Mouse (Mus musculus) MEL (cell line): ENCODE measurements at regions not wholly inside any gene's neighbourhood (a gene's known extent, or its start where the extent isn't known, plus 50 kb on each side); places are given as distances from the start of the nearest gene placed in this dataset.

Experiments used
- DNase-seq: peaks from one replicate; pipeline ENCODE4 v3.0.0; 2011; ENCODE audit warnings: low read depth, low spot score
- H3K27ac ChIP-seq: 2 replicates; pipeline ENCODE4 v1.5.1; 2012; ENCODE audit warnings: low read depth, mild to moderate bottlenecking, control low read depth, low read length, moderate library complexity; ENCODE audit not compliant: control insufficient read depth
- H3K27me3 ChIP-seq, 2 experiments: fragments of 150-350 bp in 1 of 2; sonication (generic) in 1 of 2; 2 replicates each; pipeline ENCODE4 v1.6.1; 2012; ENCODE audit warnings: low read length in 2 of 2, mild to moderate bottlenecking in 2 of 2, improper control_type of control experiment in 1 of 2, moderate library complexity in 1 of 2; ENCODE audit not compliant: insufficient read depth in 2 of 2, control insufficient read depth in 1 of 2
- H3K36me3 ChIP-seq, 2 experiments: 2 replicates each; pipeline ENCODE4 v1.6.1; 2012 to 2014; ENCODE audit warnings: low read length in 2 of 2, improper control_type of control experiment in 1 of 2, inconsistent platforms in 1 of 2, mild to moderate bottlenecking in 1 of 2; ENCODE audit not compliant: insufficient read depth in 2 of 2, control insufficient read depth in 1 of 2
- H3K4me1 ChIP-seq, 2 experiments: fragments of 150-350 bp in 1 of 2; sonication (generic) in 1 of 2; 2 replicates each; pipeline ENCODE4 v1.6.1; 2012; ENCODE audit warnings: low read length in 2 of 2, improper control_type of control experiment in 1 of 2, mild to moderate bottlenecking in 1 of 2; ENCODE audit not compliant: insufficient read depth in 2 of 2, control insufficient read depth in 1 of 2
- H3K4me3 ChIP-seq, 2 experiments: fragments of 150-350 bp in 1 of 2; sonication (generic) in 1 of 2; 2 replicates each; pipeline ENCODE4 v1.5.1; 2012; ENCODE audit warnings: low read depth in 2 of 2, low read length in 2 of 2, mild to moderate bottlenecking in 2 of 2, moderate library complexity in 2 of 2, control low read depth in 1 of 2, improper control_type of control experiment in 1 of 2; ENCODE audit not compliant: control insufficient read depth in 1 of 2, insufficient read depth in 1 of 2
- H3K79me2 ChIP-seq: 2 replicates; pipeline ENCODE4 v1.6.1; 2012; ENCODE audit warnings: mild to moderate bottlenecking, low read length, moderate library complexity; ENCODE audit not compliant: control insufficient read depth, poor library complexity, insufficient read depth
- H3K9ac ChIP-seq: 2 replicates; pipeline ENCODE4 v1.6.1; 2012; ENCODE audit warnings: low read depth, mild to moderate bottlenecking, control low read depth, low read length, moderate library complexity; ENCODE audit not compliant: control insufficient read depth, poor library complexity, severe bottlenecking
- H3K9me3 ChIP-seq: fragments of 150-350 bp; sonication (generic); replicated peaks from 2 replicates; pipeline ENCODE4 v1.6.1; 2012; ENCODE audit warnings: mild to moderate bottlenecking, low read length, improper control_type of control experiment, moderate library complexity; ENCODE audit not compliant: insufficient read depth
- BHLHE40 ChIP-seq: IDR thresholded peaks from 2 replicates; pipeline ENCODE4 v1.6.1; 2012; ENCODE audit warnings: low read depth, mild to moderate bottlenecking, inconsistent platforms, low read length, improper control_type of control experiment, borderline replicate concordance
- CHD2 ChIP-seq: IDR thresholded peaks from 2 replicates; pipeline ENCODE4 v1.6.1; 2011; ENCODE audit warnings: low read length, improper control_type of control experiment
- CTCF ChIP-seq, 3 experiments: IDR thresholded peaks in 2 of 3; conservative IDR thresholded peaks in 1 of 3; 2 replicates each; pipeline ENCODE4 v1.5.1; 2011 to 2012; ENCODE audit warnings: low read length in 3 of 3, low read depth in 2 of 3, mild to moderate bottlenecking in 2 of 3, improper control_type of control experiment in 1 of 3, inconsistent platforms in 1 of 3, mixed read lengths in 1 of 3, moderate library complexity in 1 of 3; ENCODE audit not compliant: control insufficient read depth in 1 of 3, insufficient read depth in 1 of 3, poor library complexity in 1 of 3, severe bottlenecking in 1 of 3
- E2F4 ChIP-seq: IDR thresholded peaks from 2 replicates; pipeline ENCODE4 v1.6.1; 2011; ENCODE audit warnings: low read depth, low read length, improper control_type of control experiment, borderline replicate concordance
- EP300 ChIP-seq, 2 experiments: IDR thresholded peaks; 2 replicates each; pipeline ENCODE4 v1.6.1; 2011; ENCODE audit warnings: improper control_type of control experiment in 2 of 2, low read length in 2 of 2, low read depth in 1 of 2, mild to moderate bottlenecking in 1 of 2
- ETS1 ChIP-seq: IDR thresholded peaks from 2 replicates; pipeline ENCODE4 v1.6.1; 2012; ENCODE audit warnings: low read depth, mild to moderate bottlenecking, inconsistent platforms, low read length, improper control_type of control experiment, moderate library complexity
- GATA1 ChIP-seq: IDR thresholded peaks from 2 replicates; pipeline ENCODE4 v1.6.1; 2011; ENCODE audit warnings: low read depth, low read length, improper control_type of control experiment
- JUND ChIP-seq: IDR thresholded peaks from 2 replicates; pipeline ENCODE4 v1.6.1; 2011; ENCODE audit warnings: low read depth, mild to moderate bottlenecking, improper control_type of control experiment, low read length
- KAT2A ChIP-seq: conservative IDR thresholded peaks from 2 replicates; pipeline ENCODE4 v1.6.1; 2012; ENCODE audit warnings: low read depth, low read length, improper control_type of control experiment, inconsistent platforms
- MAX ChIP-seq: IDR thresholded peaks from 2 replicates; pipeline ENCODE4 v1.6.1; 2011; ENCODE audit warnings: low read length, improper control_type of control experiment
- MEF2A ChIP-seq: IDR thresholded peaks from 2 replicates; pipeline ENCODE4 v1.6.1; 2014; ENCODE audit warnings: low read depth, mild to moderate bottlenecking, inconsistent platforms, low read length, improper control_type of control experiment; ENCODE audit not compliant: poor library complexity, insufficient replicate concordance, severe bottlenecking; ENCODE audit errors: extremely low read depth
- MXI1 ChIP-seq: IDR thresholded peaks from 2 replicates; pipeline ENCODE4 v1.6.1; 2011; ENCODE audit warnings: mild to moderate bottlenecking, low read depth, low read length, improper control_type of control experiment
- MYB ChIP-seq: IDR thresholded peaks from 2 replicates; pipeline ENCODE4 v1.6.1; 2011; ENCODE audit warnings: mild to moderate bottlenecking, low read depth, low read length, improper control_type of control experiment
- MYC ChIP-seq: IDR thresholded peaks from 2 replicates; pipeline ENCODE4 v1.6.1; 2011; ENCODE audit warnings: low read depth, mild to moderate bottlenecking, low read length, improper control_type of control experiment, moderate library complexity
- NELFE ChIP-seq: IDR thresholded peaks from 2 replicates; pipeline ENCODE4 v1.6.1; 2011; ENCODE audit warnings: low read depth, low read length, improper control_type of control experiment
- POLR2AphosphoS5 ChIP-seq: IDR thresholded peaks from 2 replicates; pipeline ENCODE4 v1.6.1; 2012; ENCODE audit warnings: low read depth, borderline replicate concordance, mild to moderate bottlenecking, inconsistent platforms, low read length, moderate library complexity, mixed read lengths
- RAD21 ChIP-seq: IDR thresholded peaks from 2 replicates; pipeline ENCODE4 v1.6.1; 2011; ENCODE audit warnings: mild to moderate bottlenecking, low read depth, low read length, improper control_type of control experiment
- RCOR1 ChIP-seq: IDR thresholded peaks from 2 replicates; pipeline ENCODE4 v1.6.1; 2012; ENCODE audit warnings: low read depth, mild to moderate bottlenecking, inconsistent platforms, low read length, improper control_type of control experiment
- SIN3A ChIP-seq: IDR thresholded peaks from 2 replicates; pipeline ENCODE4 v1.6.1; 2012; ENCODE audit warnings: low read length, improper control_type of control experiment, inconsistent platforms
- SMC3 ChIP-seq: IDR thresholded peaks from 2 replicates; pipeline ENCODE4 v1.6.1; 2011; ENCODE audit warnings: low read depth, low read length, improper control_type of control experiment
- TAL1 ChIP-seq: IDR thresholded peaks from 2 replicates; pipeline ENCODE4 v1.6.1; 2012; ENCODE audit warnings: mild to moderate bottlenecking, inconsistent platforms, low read length, moderate library complexity, mixed read lengths
- TBP ChIP-seq: IDR thresholded peaks from 2 replicates; pipeline ENCODE4 v1.8.0; 2011; ENCODE audit warnings: low read depth, low read length, improper control_type of control experiment
- USF1 ChIP-seq: IDR thresholded peaks from 2 replicates; pipeline ENCODE4 v1.6.1; 2014; ENCODE audit warnings: low read depth, mild to moderate bottlenecking, inconsistent platforms, low read length, improper control_type of control experiment, moderate library complexity
- ZC3H11A ChIP-seq: IDR thresholded peaks from 2 replicates; pipeline ENCODE4 v1.6.1; 2012; ENCODE audit warnings: low read depth, mild to moderate bottlenecking, inconsistent platforms, low read length, improper control_type of control experiment
- ZKSCAN1 ChIP-seq: IDR thresholded peaks from 2 replicates; pipeline ENCODE4 v1.6.1; 2012; ENCODE audit warnings: low read depth, mild to moderate bottlenecking, inconsistent platforms, low read length, improper control_type of control experiment, moderate library complexity
- ZMIZ1 ChIP-seq: IDR thresholded peaks from 2 replicates; pipeline ENCODE4 v1.6.1; 2012; ENCODE audit warnings: low read depth, mild to moderate bottlenecking, inconsistent platforms, low read length, improper control_type of control experiment, moderate library complexity

DNA sequence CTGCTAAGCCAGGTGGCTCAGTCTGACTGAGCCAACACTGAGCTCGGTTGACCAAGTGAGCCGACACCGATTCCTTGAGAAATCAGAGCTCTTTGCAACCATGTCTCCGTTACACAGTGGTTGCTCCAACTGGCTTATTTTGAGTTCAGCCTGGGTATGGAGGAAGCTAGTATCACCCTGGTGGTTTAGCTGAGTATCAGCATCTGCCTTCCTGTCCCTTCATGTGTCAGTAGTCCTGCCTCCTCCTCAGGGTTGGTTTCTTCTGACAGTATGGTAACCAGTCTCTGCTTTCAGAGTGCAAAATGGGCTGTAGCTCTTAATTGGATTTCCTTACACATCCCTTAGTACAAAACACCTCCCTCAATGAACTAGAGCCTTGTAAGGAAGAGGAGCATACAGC lies 66.2 kb upstream of the Foxn3 start:
- TF ChIP-seq ETS1 (no peak), SMC3 (no peak), MXI1 (no peak), MEF2A (no peak), CHD2 (no peak), ZC3H11A (no peak), CTCF (IDR thresholded peaks at IDR 0.05 in 2 of 3, conservative IDR thresholded peaks at IDR 0.05 in 1 of 3; ENCODE audit: control insufficient read depth in 1 of 3, insufficient read depth in 1 of 3, low read depth in 2 of 3, low read length in 3 of 3, poor library complexity in 1 of 3, severe bottlenecking in 1 of 3) (no peak), USF1 (no peak), MYC (no peak), MYB (no peak), ZKSCAN1 (no peak), E2F4 (no peak), BHLHE40 (no peak), RCOR1 (no peak)
- no peak overlapping the region for H3K27ac ChIP-seq
- no peak overlapping the region for H3K4me3 ChIP-seq
- H3K79me2 ChIP-seq, result no peaks in the 10 kb centered on the region
- peaks cover 3% of the 10 kb centered on the region in 2 experiments; a peak in 3 of 4 replicates for H3K4me1 ChIP-seq
- no peaks in the 10 kb centered on the region for H3K9me3 ChIP-seq
- H3K36me3 ChIP-seq, result peaks cover 0 to 7% of the 10 kb centered on the region in 2 experiments; a peak in 2 of 4 replicates
- no peaks in the 10 kb centered on the region for H3K27me3 ChIP-seq
- DNase-seq, result no peak
- no peak overlapping the region for H3K9ac ChIP-seq

GRCm38 (mm10) chr12:99628421-99628820 lies 65.0 kb upstream of the Foxn3 start:
- no peak overlapping the region for H3K27ac ChIP-seq
- DNase-seq, result no peak
- H3K9ac ChIP-seq, result peak overlapping the region; percentile 10; the same call in 1 of the 2 replicates
- no peaks in the 10 kb centered on the region for H3K9me3 ChIP-seq
- peaks cover 3% of the 10 kb centered on the region in 2 experiments; a peak in 3 of 4 replicates for H3K4me1 ChIP-seq
- TF ChIP-seq USF1 (no peak), CTCF (IDR thresholded peaks at IDR 0.05 in 2 of 3, conservative IDR thresholded peaks at IDR 0.05 in 1 of 3; ENCODE audit: control insufficient read depth in 1 of 3, insufficient read depth in 1 of 3, low read depth in 2 of 3, low read length in 3 of 3, poor library complexity in 1 of 3, severe bottlenecking in 1 of 3) (no peak), MXI1 (no peak)
- H3K79me2 ChIP-seq, result no peaks in the 10 kb centered on the region
- H3K27me3 ChIP-seq, result no peaks in the 10 kb centered on the region
- peaks cover 0 to 7% of the 10 kb centered on the region in 2 experiments; a peak in 2 of 4 replicates for H3K36me3 ChIP-seq
- peak overlapping the region in 1 of 2 experiments; percentile 78; a peak in 2 of 4 replicates for H3K4me3 ChIP-seq

DNA sequence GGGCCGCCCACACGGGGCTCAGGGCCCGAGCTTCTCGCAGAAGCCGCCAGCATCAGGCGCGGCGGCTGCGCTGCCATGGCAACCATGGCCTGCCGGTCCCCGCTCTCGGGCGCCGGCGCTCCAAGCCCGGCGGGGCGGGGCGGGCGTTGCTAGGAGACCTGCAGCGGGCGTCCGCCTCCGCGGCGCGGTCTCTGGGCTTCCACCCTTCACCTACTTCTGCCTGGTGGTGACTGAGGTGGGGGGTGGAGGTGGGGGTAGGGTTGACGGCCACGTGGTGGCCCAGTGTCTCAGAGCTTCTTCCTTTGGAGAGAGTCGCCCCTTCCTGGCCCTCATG lies 64.5 kb upstream of the Foxn3 start:
- Histone ChIP-seq H3K9me3 (no peaks in the 10 kb centered on the region), H3K4me1 (peaks cover 3% of the 10 kb centered on the region in 2 experiments; a peak in 3 of 4 replicates), H3K9ac (peak overlapping the region; percentile 52), H3K36me3 (peaks cover 0 to 7% of the 10 kb centered on the region in 2 experiments; a peak in 2 of 4 replicates), H3K27ac (no peak overlapping the region), H3K27me3 (no peaks in the 10 kb centered on the region), H3K4me3 (peak overlapping the region; percentile 69 to 78), H3K79me2 (no peaks in the 10 kb centered on the region)
- peak; percentile 86 for DNase-seq
- TF ChIP-seq ETS1, result no peak
- no peak for TF ChIP-seq TBP
- TF ChIP-seq RCOR1, result peak; percentile 46
- no peak for TF ChIP-seq JUND
- peak; percentile 30; the same call in 1 of the 2 replicates for TF ChIP-seq MAX
- TF ChIP-seq BHLHE40, result no peak
- TF ChIP-seq EP300 (IDR thresholded peaks at IDR 0.05; ENCODE audit: low read depth in 1 of 2, low read length in 2 of 2), result no peak
- no peak for TF ChIP-seq POLR2AphosphoS5
- TF ChIP-seq CHD2, result no peak
- TF ChIP-seq ZMIZ1, result no peak
- TF ChIP-seq NELFE, result no peak
- TF ChIP-seq KAT2A, result no peak
- no peak for TF ChIP-seq RAD21
- no peak for TF ChIP-seq GATA1
- TF ChIP-seq SIN3A, result peak; percentile 66; the same call in 1 of the 2 replicates
- no peak for TF ChIP-seq ZC3H11A
- no peak for TF ChIP-seq TAL1
- no peak for TF ChIP-seq MYB
